Mouse (Mus musculus) midbrain, embryonic 10.5 days (tissue): Measurements from ENCODE around the gene Tmem182. TPM values are rescaled to one million over a fixed set of nuclear protein-coding genes. Genes with fewer than 3 reads are reported as not detected.

Experiments
- DNase-seq: peaks from one replicate; pipeline ENCODE4 v3.0.0-alpha.2; 2017; ENCODE audit warnings: low spot score
- H3K27ac ChIP-seq: fragments of 300-500 bp; sonication (generic); replicated peaks from 2 replicates; pipeline ENCODE4 v1.5.1; 2016; ENCODE audit warnings: mild to moderate bottlenecking
- H3K27me3 ChIP-seq: fragments of 300-500 bp; sonication (generic); 2 replicates; pipeline ENCODE4 v1.6.1; 2016; ENCODE audit warnings: low read depth, mild to moderate bottlenecking; ENCODE audit not compliant: poor library complexity, severe bottlenecking
- H3K36me3 ChIP-seq: fragments of 300-500 bp; sonication (generic); 2 replicates; pipeline ENCODE4 v1.6.1; 2016; ENCODE audit warnings: mild to moderate bottlenecking, moderate library complexity
- H3K4me1 ChIP-seq: fragments of 300-500 bp; sonication (generic); 2 replicates; pipeline ENCODE4 v1.6.1; 2016
- H3K4me3 ChIP-seq: fragments of 300-500 bp; sonication (generic); 2 replicates; pipeline ENCODE4 v1.5.1; 2016; ENCODE audit warnings: mild to moderate bottlenecking, moderate library complexity
- H3K9me3 ChIP-seq: fragments of 300-500 bp; sonication (generic); replicated peaks from 2 replicates; pipeline ENCODE4 v1.6.1; 2016; ENCODE audit warnings: mild to moderate bottlenecking
- WGBS: fragments of 180-500 bp; shearing (Covaris S2); methylation state at CpG from one replicate; pipeline ENCODE4 v1.1.7; 2016; 5-methylcytosine and 5-hydroxymethylcytosine counted together
- polyA plus RNA-seq: library from polyadenylated mRNA; unstranded; fragments of >200 nt; fragmentation: Nextera tagmentation; extraction: Ambion mirVana; gene quantifications from 2 replicates; pipeline ENCODE4 v1.2.1, GENCODE M21; 2016

Gene Tmem182
- polyA plus RNA-seq, 1 experiment from 2014 or later = not detected

- Histone ChIP-seq H3K4me1 (no peaks in the 10 kb centered on the region), H3K27me3 (no peaks in the 10 kb centered on the region), H3K27ac (no peak overlapping the region), H3K36me3 (no peaks in the 10 kb centered on the region), H3K4me3 (no peak overlapping the region), H3K9me3 (no peaks in the 10 kb centered on the region)
- DNase-seq = no peak
- 87% methylated on average over 11 of the region's 11 CpGs for WGBS
Observed at GRCm38 (mm10) chr1:40805891-40806290, 490 bp downstream of the Tmem182 start.

GRCm38 (mm10) chr1:40808643-40809042 is 3.2 kb downstream of the Tmem182 start:
- Histone ChIP-seq H3K9me3 (no peaks in the 10 kb centered on the region), H3K4me1 (no peaks in the 10 kb centered on the region), H3K36me3 (no peaks in the 10 kb centered on the region), H3K27ac (no peak overlapping the region), H3K27me3 (no peaks in the 10 kb centered on the region), H3K4me3 (no peak overlapping the region)
- 88% methylated on average over 3 of the region's 3 CpGs for WGBS
- DNase-seq = no peak

- Histone ChIP-seq H3K36me3 (no peaks in the 10 kb centered on the region), H3K27ac (no peak overlapping the region), H3K9me3 (no peaks in the 10 kb centered on the region), H3K4me1 (no peaks in the 10 kb centered on the region), H3K27me3 (no peaks in the 10 kb centered on the region), H3K4me3 (no peak overlapping the region)
- DNase-seq = no peak
- WGBS = 76% methylated on average over 16 of the region's 16 CpGs
Observed at GRCm38 (mm10) chr1:40815071-40815845, 9.9 kb downstream of the Tmem182 start.

GRCm38 (mm10) chr1:40824517-40824916 is 19.1 kb downstream of the Tmem182 start:
- no peak overlapping the region for H3K4me3 ChIP-seq
- H3K36me3 ChIP-seq = no peaks in the 10 kb centered on the region
- no peak for DNase-seq
- no peaks in the 10 kb centered on the region for H3K27me3 ChIP-seq
- no peaks in the 10 kb centered on the region for H3K9me3 ChIP-seq
- no peak overlapping the region for H3K27ac ChIP-seq
- WGBS = 78% methylated on average over 4 of the region's 4 CpGs
- H3K4me1 ChIP-seq = no peaks in the 10 kb centered on the region

- no peak overlapping the region for H3K27ac ChIP-seq
- H3K4me3 ChIP-seq = no peak overlapping the region
- H3K36me3 ChIP-seq = no peaks in the 10 kb centered on the region
- H3K4me1 ChIP-seq = no peaks in the 10 kb centered on the region
- no peaks in the 10 kb centered on the region for H3K27me3 ChIP-seq
- no peaks in the 10 kb centered on the region for H3K9me3 ChIP-seq
- WGBS = 74% methylated on average over 8 of the region's 8 CpGs
- no peak for DNase-seq
Observed at GRCm38 (mm10) chr1:40824936-40825335, 19.5 kb downstream of the Tmem182 start.

- H3K9me3 ChIP-seq = no peaks in the 10 kb centered on the region
- DNase-seq = no peak
- H3K27me3 ChIP-seq = no peaks in the 10 kb centered on the region
- H3K4me3 ChIP-seq = no peak overlapping the region
- H3K36me3 ChIP-seq = no peaks in the 10 kb centered on the region
- H3K27ac ChIP-seq = no peak overlapping the region
- WGBS = 85% methylated on average over 7 of the region's 7 CpGs
- no peaks in the 10 kb centered on the region for H3K4me1 ChIP-seq
Observed at GRCm38 (mm10) chr1:40825826-40826225, 20.4 kb downstream of the Tmem182 start.

- Histone ChIP-seq H3K36me3 (no peaks in the 10 kb centered on the region), H3K4me1 (no peaks in the 10 kb centered on the region), H3K4me3 (no peak overlapping the region), H3K9me3 (no peaks in the 10 kb centered on the region), H3K27me3 (no peaks in the 10 kb centered on the region), H3K27ac (no peak overlapping the region)
- no peak for DNase-seq
- 81% methylated on average over 10 of the region's 10 CpGs for WGBS
Observed at GRCm38 (mm10) chr1:40829213-40829914, 24.0 kb downstream of the Tmem182 start.

GRCm38 (mm10) chr1:40830712-40831507 is 25.5 kb downstream of the Tmem182 start:
- no peaks in the 10 kb centered on the region for H3K9me3 ChIP-seq
- WGBS = 90% methylated on average over 4 of the region's 4 CpGs
- H3K27ac ChIP-seq = no peak overlapping the region
- H3K4me1 ChIP-seq = no peaks in the 10 kb centered on the region
- no peak overlapping the region for H3K4me3 ChIP-seq
- no peaks in the 10 kb centered on the region for H3K36me3 ChIP-seq
- H3K27me3 ChIP-seq = no peaks in the 10 kb centered on the region
- no peak for DNase-seq

GRCm38 (mm10) chr1:40835468-40835867 is 30.1 kb downstream of the Tmem182 start:
- no peaks in the 10 kb centered on the region for H3K27me3 ChIP-seq

GRCm38 (mm10) chr1:40840605-40841004 is 35.2 kb downstream of the Tmem182 start:
- no peak overlapping the region for H3K4me3 ChIP-seq
- no peaks in the 10 kb centered on the region for H3K27me3 ChIP-seq
- H3K36me3 ChIP-seq = no peaks in the 10 kb centered on the region
- WGBS = 90% methylated on average over 8 of the region's 8 CpGs
- H3K9me3 ChIP-seq = no peaks in the 10 kb centered on the region
- no peak overlapping the region for H3K27ac ChIP-seq
- DNase-seq = no peak
- 0 out of 2 replicates have a peak, but pooled peaks cover 4% of the 10 kb centered on the region for H3K4me1 ChIP-seq

More at GRCm38 (mm10) chr1:40835468-40835867, 30.1 kb downstream of the Tmem182 start:
- no peaks in the 10 kb centered on the region for H3K36me3 ChIP-seq
- 92% methylated on average over 4 of the region's 4 CpGs for WGBS
- no peak overlapping the region for H3K4me3 ChIP-seq
- no peak for DNase-seq
- H3K9me3 ChIP-seq = no peaks in the 10 kb centered on the region
- H3K4me1 ChIP-seq = no peaks in the 10 kb centered on the region
- no peak overlapping the region for H3K27ac ChIP-seq

GRCm38 (mm10) chr1:40841032-40841761 is 35.8 kb downstream of the Tmem182 start:
- Histone ChIP-seq H3K9me3 (no peaks in the 10 kb centered on the region), H3K36me3 (no peaks in the 10 kb centered on the region), H3K4me1 (0 out of 2 replicates have a peak, but pooled peaks cover 4% of the 10 kb centered on the region), H3K4me3 (no peak overlapping the region), H3K27ac (no peak overlapping the region), H3K27me3 (no peaks in the 10 kb centered on the region)
- DNase-seq = no peak
- WGBS = 91% methylated on average over 5 of the region's 5 CpGs

- H3K4me1 ChIP-seq = 0 out of 2 replicates have a peak, but pooled peaks cover 4% of the 10 kb centered on the region
- H3K9me3 ChIP-seq = no peaks in the 10 kb centered on the region
- no peak overlapping the region for H3K4me3 ChIP-seq
- no peaks in the 10 kb centered on the region for H3K27me3 ChIP-seq
- H3K36me3 ChIP-seq = no peaks in the 10 kb centered on the region
- no peak overlapping the region for H3K27ac ChIP-seq
- DNase-seq = peak; percentile 51
Observed at GRCm38 (mm10) chr1:40844616-40845015, 39.2 kb downstream of the Tmem182 start.
